Mouse (Mus musculus) limb, embryonic 15.5 days (tissue): Measurements from ENCODE around the gene Sec63. TPM values are rescaled to one million over a fixed set of nuclear protein-coding genes. Genes with fewer than 3 reads are reported as not detected.

Experiments used
- ATAC-seq: fragments of 200-750 bp; cut with Nextera tagmentation; 2 replicates; pipeline ENCODE4 v1.8.0; 2017; ENCODE audit warnings: low read depth, moderate TSS enrichment; ENCODE audit not compliant: insufficient number of reproducible peaks, low FRiP score, low TSS enrichment
- H3K27ac ChIP-seq: fragments of 300-500 bp; sonication (generic); 2 replicates; pipeline ENCODE4 v1.5.1; 2015; ENCODE audit warnings: moderate library complexity, mild to moderate bottlenecking, inconsistent platforms
- H3K27me3 ChIP-seq: fragments of 300-500 bp; sonication (generic); 2 replicates; pipeline ENCODE4 v1.6.1; 2015; ENCODE audit warnings: inconsistent platforms
- H3K36me3 ChIP-seq: fragments of 300-500 bp; sonication (generic); 2 replicates; pipeline ENCODE4 v1.6.1; 2015; ENCODE audit warnings: inconsistent platforms
- H3K4me1 ChIP-seq: fragments of 300-500 bp; sonication (generic); 2 replicates; pipeline ENCODE4 v1.6.1; 2015; ENCODE audit warnings: inconsistent platforms
- H3K4me2 ChIP-seq: fragments of 300-500 bp; sonication (generic); 2 replicates; pipeline ENCODE4 v1.6.1; 2015; ENCODE audit warnings: mild to moderate bottlenecking, inconsistent platforms
- H3K4me3 ChIP-seq: fragments of 300-500 bp; sonication (generic); 2 replicates; pipeline ENCODE4 v1.5.1; 2015; ENCODE audit warnings: mild to moderate bottlenecking, inconsistent platforms
- H3K9ac ChIP-seq: fragments of 300-500 bp; sonication (generic); 2 replicates; pipeline ENCODE4 v1.6.1; 2015; ENCODE audit warnings: inconsistent platforms
- H3K9me3 ChIP-seq: fragments of 300-500 bp; sonication (generic); 2 replicates; pipeline ENCODE4 v1.6.1; 2016; ENCODE audit warnings: inconsistent platforms
- WGBS: fragments of 180-500 bp; shearing (Covaris S2); methylation state at CpG from one replicate; pipeline ENCODE4 v1.1.7; 2015; 5-methylcytosine and 5-hydroxymethylcytosine counted together
- polyA plus RNA-seq: library from polyadenylated mRNA; unstranded; fragments of >200 nt; fragmentation: Nextera tagmentation; extraction: Ambion mirVana; gene quantifications from 2 replicates; pipeline ENCODE4 v1.2.1, GENCODE M21; 2015

The Sec63 gene
- polyA plus RNA-seq, 1 experiment from 2014 or later: 24.1 TPM

- no peaks in the 10 kb centered on the region for H3K9me3 ChIP-seq
- H3K36me3 ChIP-seq: no peaks in the 10 kb centered on the region
- H3K9ac ChIP-seq: peak overlapping the region; percentile 97
- peak overlapping the region; percentile 96 for H3K4me3 ChIP-seq
- H3K27ac ChIP-seq: peak overlapping the region; percentile 90
- peak; percentile 60; the same call in 1 of the 2 replicates for ATAC-seq
- no peaks in the 10 kb centered on the region for H3K27me3 ChIP-seq
- peaks cover 24% of the 10 kb centered on the region for H3K4me1 ChIP-seq
- WGBS: under 1% methylated on average over 64 of the region's 66 CpGs
- peak overlapping the region; percentile 48 for H3K4me2 ChIP-seq
Observed at GRCm38 (mm10) chr10:42761901-42762669, 789 bp downstream of the Sec63 start.

GRCm38 (mm10) chr10:42762670-42763058 is 1.4 kb downstream of the Sec63 start:
- Histone ChIP-seq H3K9ac (peak overlapping the region; percentile 97), H3K27ac (peak overlapping the region; percentile 90), H3K36me3 (no peaks in the 10 kb centered on the region), H3K4me3 (peak overlapping the region; percentile 96), H3K4me2 (peak overlapping the region; percentile 48), H3K4me1 (peaks cover 24% of the 10 kb centered on the region), H3K27me3 (no peaks in the 10 kb centered on the region), H3K9me3 (no peaks in the 10 kb centered on the region)
- no peak for ATAC-seq
- WGBS: under 1% methylated on average over 6 of the region's 6 CpGs

- H3K36me3 ChIP-seq: no peaks in the 10 kb centered on the region
- H3K4me3 ChIP-seq: peak overlapping the region; percentile 96
- no peak for ATAC-seq
- H3K9me3 ChIP-seq: no peaks in the 10 kb centered on the region
- no peak overlapping the region for H3K27ac ChIP-seq
- WGBS: 49% methylated on average over 4 of the region's 4 CpGs
- no peaks in the 10 kb centered on the region for H3K27me3 ChIP-seq
- peaks cover 24% of the 10 kb centered on the region for H3K4me1 ChIP-seq
- H3K9ac ChIP-seq: no peak overlapping the region
- peak overlapping the region; percentile 48 for H3K4me2 ChIP-seq
Observed at GRCm38 (mm10) chr10:42763246-42763645, 1.9 kb downstream of the Sec63 start.

GRCm38 (mm10) chr10:42765344-42765743 is 4.0 kb downstream of the Sec63 start:
- Histone ChIP-seq H3K27me3 (no peaks in the 10 kb centered on the region), H3K36me3 (no peaks in the 10 kb centered on the region), H3K9ac (no peak overlapping the region), H3K4me2 (no peak overlapping the region), H3K4me1 (peaks cover 23% of the 10 kb centered on the region), H3K9me3 (no peaks in the 10 kb centered on the region), H3K4me3 (no peak overlapping the region), H3K27ac (no peak overlapping the region)
- no peak for ATAC-seq

- H3K4me3 ChIP-seq: no peak overlapping the region
- H3K4me1 ChIP-seq: no peaks in the 10 kb centered on the region
- 88% methylated on average over 3 of the region's 3 CpGs for whole genome bisulfite sequencing
- H3K27me3 ChIP-seq: no peaks in the 10 kb centered on the region
- no peak overlapping the region for H3K27ac ChIP-seq
- no peak for ATAC-seq
- no peak overlapping the region for H3K4me2 ChIP-seq
- H3K9ac ChIP-seq: no peak overlapping the region
- H3K9me3 ChIP-seq: no peaks in the 10 kb centered on the region
- no peaks in the 10 kb centered on the region for H3K36me3 ChIP-seq
Observed at GRCm38 (mm10) chr10:42775450-42775849, 14.2 kb downstream of the Sec63 start.

GRCm38 (mm10) chr10:42780753-42781152 is 19.5 kb downstream of the Sec63 start:
- H3K36me3 ChIP-seq: 0 out of 2 replicates have a peak, but pooled peaks cover 7% of the 10 kb centered on the region
- ATAC-seq: no peak
- peaks cover 6% of the 10 kb centered on the region; the same call in 1 of the 2 replicates for H3K4me1 ChIP-seq

GRCm38 (mm10) chr10:42781672-42782071 is 20.4 kb downstream of the Sec63 start:
- no peak overlapping the region for H3K4me2 ChIP-seq
- 0 out of 2 replicates have a peak, but pooled peaks cover 7% of the 10 kb centered on the region for H3K36me3 ChIP-seq
- no peak for ATAC-seq
- WGBS: 46% methylated on average over 3 of the region's 3 CpGs
- H3K27me3 ChIP-seq: no peaks in the 10 kb centered on the region
- no peak overlapping the region for H3K9ac ChIP-seq
- H3K9me3 ChIP-seq: no peaks in the 10 kb centered on the region
- H3K4me1 ChIP-seq: peaks cover 6% of the 10 kb centered on the region; the same call in 1 of the 2 replicates
- H3K4me3 ChIP-seq: no peak overlapping the region
- no peak overlapping the region for H3K27ac ChIP-seq

More at GRCm38 (mm10) chr10:42780753-42781152, 19.5 kb downstream of the Sec63 start:
- Histone ChIP-seq H3K9ac (no peak overlapping the region), H3K4me2 (no peak overlapping the region), H3K27me3 (no peaks in the 10 kb centered on the region), H3K27ac (no peak overlapping the region), H3K9me3 (no peaks in the 10 kb centered on the region), H3K4me3 (no peak overlapping the region)
- WGBS: 91% methylated on average over 2 of the region's 2 CpGs

GRCm38 (mm10) chr10:42800922-42801321 is 39.6 kb downstream of the Sec63 start:
- Histone ChIP-seq H3K4me1 (no peaks in the 10 kb centered on the region), H3K9me3 (no peaks in the 10 kb centered on the region), H3K27ac (no peak overlapping the region), H3K27me3 (no peaks in the 10 kb centered on the region), H3K9ac (no peak overlapping the region), H3K36me3 (peaks cover 35% of the 10 kb centered on the region; the same call in 1 of the 2 replicates), H3K4me2 (no peak overlapping the region), H3K4me3 (no peak overlapping the region)
- ATAC-seq: no peak
- 88% methylated on average over 3 of the region's 3 CpGs for WGBS

- H3K9me3 ChIP-seq: no peaks in the 10 kb centered on the region
- H3K27me3 ChIP-seq: no peaks in the 10 kb centered on the region
- H3K36me3 ChIP-seq: peaks cover 60% of the 10 kb centered on the region
- H3K4me2 ChIP-seq: no peak overlapping the region
- no peaks in the 10 kb centered on the region for H3K4me1 ChIP-seq
- WGBS: 87% methylated on average over 6 of the region's 6 CpGs
- no peak overlapping the region for H3K9ac ChIP-seq
- H3K27ac ChIP-seq: no peak overlapping the region
- ATAC-seq: no peak
- H3K4me3 ChIP-seq: no peak overlapping the region
Observed at GRCm38 (mm10) chr10:42825923-42826322, 64.6 kb downstream of the Sec63 start.

- Histone ChIP-seq H3K4me3 (no peak overlapping the region), H3K9ac (no peak overlapping the region), H3K36me3 (peaks cover 64% of the 10 kb centered on the region), H3K4me2 (no peak overlapping the region), H3K27me3 (no peaks in the 10 kb centered on the region), H3K27ac (no peak overlapping the region), H3K9me3 (no peaks in the 10 kb centered on the region), H3K4me1 (no peaks in the 10 kb centered on the region)
- WGBS: 84% methylated on average over 5 of the region's 5 CpGs
- no peak for ATAC-seq
Observed at GRCm38 (mm10) chr10:42827155-42827554, 65.9 kb downstream of the Sec63 start.

GRCm38 (mm10) chr10:42830007-42830406 is 68.7 kb downstream of the Sec63 start:
- H3K27me3 ChIP-seq: no peaks in the 10 kb centered on the region
- no peak overlapping the region for H3K4me2 ChIP-seq
- H3K9ac ChIP-seq: no peak overlapping the region
- H3K27ac ChIP-seq: no peak overlapping the region
- no peaks in the 10 kb centered on the region for H3K9me3 ChIP-seq
- H3K36me3 ChIP-seq: peaks cover 70% of the 10 kb centered on the region
- H3K4me1 ChIP-seq: no peaks in the 10 kb centered on the region
- WGBS: 79% methylated on average over 2 of the region's 2 CpGs
- no peak for ATAC-seq
- no peak overlapping the region for H3K4me3 ChIP-seq

- no peaks in the 10 kb centered on the region for H3K27me3 ChIP-seq
- no peak for ATAC-seq
Observed at GRCm38 (mm10) chr10:42830409-42830808, 69.1 kb downstream of the Sec63 start.

More at GRCm38 (mm10) chr10:42830409-42830808, 69.1 kb downstream of the Sec63 start:
- no peak overlapping the region for H3K9ac ChIP-seq
- peaks cover 70% of the 10 kb centered on the region for H3K36me3 ChIP-seq
- H3K9me3 ChIP-seq: no peaks in the 10 kb centered on the region
- no peak overlapping the region for H3K4me3 ChIP-seq
- H3K4me2 ChIP-seq: no peak overlapping the region
- 61% methylated on average over 6 of the region's 6 CpGs for WGBS
- H3K4me1 ChIP-seq: no peaks in the 10 kb centered on the region
- H3K27ac ChIP-seq: no peak overlapping the region
